Mouse (Mus musculus): ENCODE data around the gene Pygm. TPM values are rescaled to one million over a fixed set of nuclear protein-coding genes. Genes with fewer than 3 reads are reported as not detected.
A peak's percentile ranks its signal among the peaks of the same experiment; 100 is the strongest.

The Pygm gene
- polyA plus RNA-seq, 1 experiment from 2014 or later, result 6.0 TPM

- DNase-seq (ENCODE audit: low spot score), result no peak
- Histone ChIP-seq H3K9me3 (ENCODE audit: control insufficient read depth, low read length) (no peaks in the 10 kb centered on the region), H3K4me2 (ENCODE audit: low read depth) (no peak overlapping the region), H3K27me3 (ENCODE audit: control insufficient read depth, insufficient read depth, low read length) (no peaks in the 10 kb centered on the region), H3K36me3 (ENCODE audit: control insufficient read depth, insufficient read depth, low read length) (peaks cover 49% of the 10 kb centered on the region), H3K27ac (ENCODE audit: low read depth, low read length) (no peak overlapping the region), H3K4me3 (ENCODE audit: low read depth, low read length) (no peak overlapping the region), H3K9ac (ENCODE audit: low read length) (no peak overlapping the region), H3K4me1 (ENCODE audit: control insufficient read depth, insufficient read depth, low read length) (no peaks in the 10 kb centered on the region)
- 90% methylated on average over 2 of the region's 2 CpGs for WGBS
- no peak for ATAC-seq (ENCODE audit: insufficient read depth, low FRiP score, low TSS enrichment)
These were observed 7.6 kb upstream of the Pygm start for GRCm38 (mm10) chr19:6376643-6377042.

- H3K27ac ChIP-seq (ENCODE audit: low read depth, low read length), result peak overlapping the region; percentile 44; the same call in 1 of the 2 replicates
- no peak overlapping the region for H3K9ac ChIP-seq (ENCODE audit: low read length)
- ATAC-seq (ENCODE audit: insufficient read depth, low FRiP score, low TSS enrichment), result no peak
These were observed 6.7 kb upstream of the Pygm start for GRCm38 (mm10) chr19:6377327-6378040.

GRCm38 (mm10) chr19:6380411-6381166, 3.6 kb upstream of the Pygm start:
- Histone ChIP-seq H3K9ac (ENCODE audit: low read length) (no peak overlapping the region), H3K4me1 (ENCODE audit: control insufficient read depth, insufficient read depth, low read length) (0 out of 2 replicates have a peak, but pooled peaks cover 4% of the 10 kb centered on the region), H3K9me3 (ENCODE audit: control insufficient read depth, low read length) (no peaks in the 10 kb centered on the region), H3K4me3 (ENCODE audit: low read depth, low read length) (no peak overlapping the region), H3K36me3 (ENCODE audit: control insufficient read depth, insufficient read depth, low read length) (peaks cover 16% of the 10 kb centered on the region), H3K4me2 (ENCODE audit: low read depth) (no peak overlapping the region), H3K27me3 (ENCODE audit: control insufficient read depth, insufficient read depth, low read length) (no peaks in the 10 kb centered on the region), H3K27ac (ENCODE audit: low read depth, low read length) (no peak overlapping the region)
- 91% methylated on average over 9 of the region's 9 CpGs for WGBS
- DNase-seq (ENCODE audit: low spot score), result no peak
- no peak for ATAC-seq (ENCODE audit: insufficient read depth, low FRiP score, low TSS enrichment)

More at GRCm38 (mm10) chr19:6377327-6378040, 6.7 kb upstream of the Pygm start:
- H3K27me3 ChIP-seq (ENCODE audit: control insufficient read depth, insufficient read depth, low read length), result no peaks in the 10 kb centered on the region
- H3K4me2 ChIP-seq (ENCODE audit: low read depth), result no peak overlapping the region
- no peaks in the 10 kb centered on the region for H3K9me3 ChIP-seq (ENCODE audit: control insufficient read depth, low read length)
- H3K4me1 ChIP-seq (ENCODE audit: control insufficient read depth, insufficient read depth, low read length), result no peaks in the 10 kb centered on the region
- no peak for DNase-seq (ENCODE audit: low spot score)
- peaks cover 41% of the 10 kb centered on the region for H3K36me3 ChIP-seq (ENCODE audit: control insufficient read depth, insufficient read depth, low read length)
- 48% methylated on average over 11 of the region's 11 CpGs for WGBS
- H3K4me3 ChIP-seq (ENCODE audit: low read depth, low read length), result no peak overlapping the region

GRCm38 (mm10) chr19:6381238-6381637, 3.0 kb upstream of the Pygm start:
- H3K9ac ChIP-seq (ENCODE audit: low read length), result no peak overlapping the region
- no peaks in the 10 kb centered on the region for H3K9me3 ChIP-seq (ENCODE audit: control insufficient read depth, low read length)
- H3K27me3 ChIP-seq (ENCODE audit: control insufficient read depth, insufficient read depth, low read length), result no peaks in the 10 kb centered on the region
- ATAC-seq (ENCODE audit: insufficient read depth, low FRiP score, low TSS enrichment), result no peak
- 97% methylated on average over 5 of the region's 5 CpGs for WGBS
- H3K4me1 ChIP-seq (ENCODE audit: control insufficient read depth, insufficient read depth, low read length), result 0 out of 2 replicates have a peak, but pooled peaks cover 4% of the 10 kb centered on the region
- H3K4me2 ChIP-seq (ENCODE audit: low read depth), result no peak overlapping the region
- H3K27ac ChIP-seq (ENCODE audit: low read depth, low read length), result no peak overlapping the region
- peaks cover 9% of the 10 kb centered on the region for H3K36me3 ChIP-seq (ENCODE audit: control insufficient read depth, insufficient read depth, low read length)
- no peak overlapping the region for H3K4me3 ChIP-seq (ENCODE audit: low read depth, low read length)
- no peak for DNase-seq (ENCODE audit: low spot score)

GRCm38 (mm10) chr19:6382323-6382924, 1.8 kb upstream of the Pygm start:
- Histone ChIP-seq H3K9me3 (ENCODE audit: control insufficient read depth, low read length) (no peaks in the 10 kb centered on the region), H3K9ac (ENCODE audit: low read length) (no peak overlapping the region), H3K4me3 (ENCODE audit: low read depth, low read length) (no peak overlapping the region), H3K27me3 (ENCODE audit: control insufficient read depth, insufficient read depth, low read length) (no peaks in the 10 kb centered on the region), H3K4me1 (ENCODE audit: control insufficient read depth, insufficient read depth, low read length) (0 out of 2 replicates have a peak, but pooled peaks cover 4% of the 10 kb centered on the region), H3K36me3 (ENCODE audit: control insufficient read depth, insufficient read depth, low read length) (peaks cover 5% of the 10 kb centered on the region; the same call in 1 of the 2 replicates), H3K27ac (ENCODE audit: low read depth, low read length) (no peak overlapping the region), H3K4me2 (ENCODE audit: low read depth) (no peak overlapping the region)
- ATAC-seq (ENCODE audit: insufficient read depth, low FRiP score, low TSS enrichment) (no peak), DNase-seq (ENCODE audit: low spot score) (no peak)
- 81% methylated on average over 4 of the region's 4 CpGs for WGBS

GRCm38 (mm10) chr19:6383470-6383869, 729 bp upstream of the Pygm start:
- ATAC-seq (ENCODE audit: insufficient read depth, low FRiP score, low TSS enrichment), result no peak
- no peak overlapping the region; the same call in 1 of the 2 replicates for H3K9ac ChIP-seq (ENCODE audit: low read length)

GRCm38 (mm10) chr19:6384954-6385353, 755 bp downstream of the Pygm start:
- Histone ChIP-seq H3K4me3 (ENCODE audit: low read depth, low read length) (no peak overlapping the region), H3K4me2 (ENCODE audit: low read depth) (no peak overlapping the region), H3K36me3 (ENCODE audit: control insufficient read depth, insufficient read depth, low read length) (no peaks in the 10 kb centered on the region), H3K27ac (ENCODE audit: low read depth, low read length) (no peak overlapping the region), H3K27me3 (ENCODE audit: control insufficient read depth, insufficient read depth, low read length) (no peaks in the 10 kb centered on the region), H3K9me3 (ENCODE audit: control insufficient read depth, low read length) (no peaks in the 10 kb centered on the region), H3K4me1 (ENCODE audit: control insufficient read depth, insufficient read depth, low read length) (0 out of 2 replicates have a peak, but pooled peaks cover 7% of the 10 kb centered on the region), H3K9ac (ENCODE audit: low read length) (no peak overlapping the region)
- WGBS, result 78% methylated on average over 11 of the region's 11 CpGs
- ATAC-seq (ENCODE audit: insufficient read depth, low FRiP score, low TSS enrichment), result no peak
- no peak for DNase-seq (ENCODE audit: low spot score)

More at GRCm38 (mm10) chr19:6383470-6383869, 729 bp upstream of the Pygm start:
- DNase-seq (ENCODE audit: low spot score), result no peak
- Histone ChIP-seq H3K4me2 (ENCODE audit: low read depth) (no peak overlapping the region), H3K27me3 (ENCODE audit: control insufficient read depth, insufficient read depth, low read length) (no peaks in the 10 kb centered on the region), H3K4me3 (ENCODE audit: low read depth, low read length) (no peak overlapping the region), H3K36me3 (ENCODE audit: control insufficient read depth, insufficient read depth, low read length) (0 out of 2 replicates have a peak, but pooled peaks cover 2% of the 10 kb centered on the region), H3K4me1 (ENCODE audit: control insufficient read depth, insufficient read depth, low read length) (0 out of 2 replicates have a peak, but pooled peaks cover 4% of the 10 kb centered on the region), H3K27ac (ENCODE audit: low read depth, low read length) (no peak overlapping the region), H3K9me3 (ENCODE audit: control insufficient read depth, low read length) (no peaks in the 10 kb centered on the region)
- 52% methylated on average over 5 of the region's 5 CpGs for WGBS

GRCm38 (mm10) chr19:6385419-6385818, 1.2 kb downstream of the Pygm start:
- H3K4me2 ChIP-seq (ENCODE audit: low read depth), result no peak overlapping the region
- ATAC-seq (ENCODE audit: insufficient read depth, low FRiP score, low TSS enrichment), result no peak
- no peaks in the 10 kb centered on the region for H3K9me3 ChIP-seq (ENCODE audit: control insufficient read depth, low read length)
- H3K4me1 ChIP-seq (ENCODE audit: control insufficient read depth, insufficient read depth, low read length), result 0 out of 2 replicates have a peak, but pooled peaks cover 7% of the 10 kb centered on the region
- no peak overlapping the region for H3K9ac ChIP-seq (ENCODE audit: low read length)
- H3K4me3 ChIP-seq (ENCODE audit: low read depth, low read length), result no peak overlapping the region
- DNase-seq (ENCODE audit: low spot score), result no peak
- no peaks in the 10 kb centered on the region for H3K27me3 ChIP-seq (ENCODE audit: control insufficient read depth, insufficient read depth, low read length)
- H3K36me3 ChIP-seq (ENCODE audit: control insufficient read depth, insufficient read depth, low read length), result no peaks in the 10 kb centered on the region
- WGBS, result 77% methylated on average over 5 of the region's 5 CpGs
- H3K27ac ChIP-seq (ENCODE audit: low read depth, low read length), result no peak overlapping the region

Data from neural tube, embryonic 11.5 days (tissue).